Mouse (Mus musculus): ENCODE data around the gene Dpp7. TPM values are rescaled to one million over a fixed set of nuclear protein-coding genes. Genes with fewer than 3 reads are reported as not detected.

The Dpp7 gene
- total and polyA plus RNA-seq, 3 experiments, result 24.6 to 25.9 TPM; not detected in 1

- TF ChIP-seq ZC3H11A (IDR thresholded peaks at IDR 0.05; ENCODE audit: low read depth, low read length), result peak; percentile 55
- TF ChIP-seq USF2 (IDR thresholded peaks at IDR 0.05; ENCODE audit: borderline replicate concordance in 1 of 2, insufficient read depth in 1 of 2, low read depth in 1 of 2, low read length in 2 of 2), result no peak
- peak; percentile 75 for TF ChIP-seq RAD21 (IDR thresholded peaks at IDR 0.05; ENCODE audit: low read depth, low read length)
- TF ChIP-seq SMC3 (IDR thresholded peaks at IDR 0.05; ENCODE audit: low read depth, low read length), result peak; percentile 81
- peak; percentile 65 to 81 (median 66) for TF ChIP-seq CTCF (IDR thresholded peaks at IDR 0.05 in 2 of 3, conservative IDR thresholded peaks at IDR 0.05 in 1 of 3; ENCODE audit: control insufficient read depth in 1 of 3, insufficient read depth in 1 of 3, low read depth in 2 of 3, low read length in 3 of 3, poor library complexity in 1 of 3, severe bottlenecking in 1 of 3)
- 0 out of 2 replicates have a peak, but pooled peaks have one; percentile 30 for TF ChIP-seq HCFC1 (IDR thresholded peaks at IDR 0.05; ENCODE audit: low read depth, low read length)
- no peak for TF ChIP-seq ZKSCAN1 (IDR thresholded peaks at IDR 0.05; ENCODE audit: low read depth, low read length)
- TF ChIP-seq NRF1 (IDR thresholded peaks at IDR 0.05; ENCODE audit: insufficient read depth, low read depth, low read length, poor library complexity, severe bottlenecking), result no peak
- no peak overlapping the region for H3K27ac ChIP-seq (ENCODE audit: control insufficient read depth, low read depth, low read length)
- no peaks in the 10 kb centered on the region for H3K27me3 ChIP-seq (ENCODE audit: control insufficient read depth in 1 of 2, insufficient read depth in 2 of 2, low read length in 2 of 2)
- H3K4me1 ChIP-seq (ENCODE audit: control insufficient read depth in 1 of 2, insufficient read depth in 2 of 2, low read length in 2 of 2), result peaks cover 5 to 21% of the 10 kb centered on the region in 2 experiments
- H3K9me3 ChIP-seq (replicated peaks; ENCODE audit: insufficient read depth, low read length), result no peaks in the 10 kb centered on the region
- no peak overlapping the region for H3K9ac ChIP-seq (ENCODE audit: control insufficient read depth, low read depth, low read length, poor library complexity, severe bottlenecking)
- peak; percentile 77 for DNase-seq (ENCODE audit: low read depth, low spot score)
- peaks cover 13% of the 10 kb centered on the region for H3K79me2 ChIP-seq (ENCODE audit: control insufficient read depth, insufficient read depth, low read length, poor library complexity)
- H3K4me3 ChIP-seq (ENCODE audit: control insufficient read depth in 1 of 2, insufficient read depth in 1 of 2, low read depth in 2 of 2, low read length in 2 of 2), result no peak overlapping the region
- peaks cover 0 to 16% of the 10 kb centered on the region in 2 experiments; a peak in 2 of 4 replicates for H3K36me3 ChIP-seq (ENCODE audit: control insufficient read depth in 1 of 2, insufficient read depth in 2 of 2, low read length in 2 of 2)
These were observed 27.7 kb downstream of the Dpp7 start for GRCm38 (mm10) chr2:25328440-25328839.

- H3K36me3 ChIP-seq (ENCODE audit: control insufficient read depth in 1 of 2, insufficient read depth in 2 of 2, low read length in 2 of 2), result peaks cover 0 to 14% of the 10 kb centered on the region in 2 experiments; a peak in 2 of 4 replicates
- TF ChIP-seq ELF1 (IDR thresholded peaks at IDR 0.05; ENCODE audit: low read depth, low read length) (no peak), UBTF (IDR thresholded peaks at IDR 0.05; ENCODE audit: borderline replicate concordance, insufficient read depth, low read depth, low read length) (no peak), CHD1 (IDR thresholded peaks at IDR 0.05; ENCODE audit: low read depth, low read length) (no peak), RAD21 (IDR thresholded peaks at IDR 0.05; ENCODE audit: low read depth, low read length) (no peak), GATA1 (IDR thresholded peaks at IDR 0.05; ENCODE audit: low read depth, low read length) (no peak), SMC3 (IDR thresholded peaks at IDR 0.05; ENCODE audit: low read depth, low read length) (no peak), ETS1 (IDR thresholded peaks at IDR 0.05; ENCODE audit: low read depth, low read length) (no peak), POLR2A (IDR thresholded peaks at IDR 0.05; ENCODE audit: control insufficient read depth in 1 of 2, insufficient read depth in 1 of 2, low read depth in 1 of 2, low read length in 2 of 2, poor library complexity in 1 of 2) (no peak), MEF2A (IDR thresholded peaks at IDR 0.05; ENCODE audit: extremely low read depth, insufficient replicate concordance, low read depth, low read length, poor library complexity, severe bottlenecking) (no peak), MYC (IDR thresholded peaks at IDR 0.05; ENCODE audit: low read depth, low read length) (no peak), TCF12 (IDR thresholded peaks at IDR 0.05; ENCODE audit: low read depth, low read length) (no peak), TBP (IDR thresholded peaks at IDR 0.05; ENCODE audit: low read depth, low read length) (no peak), POLR2AphosphoS5 (IDR thresholded peaks at IDR 0.05; ENCODE audit: borderline replicate concordance, low read depth, low read length) (no peak), ZC3H11A (IDR thresholded peaks at IDR 0.05; ENCODE audit: low read depth, low read length) (no peak), MAX (IDR thresholded peaks at IDR 0.05; ENCODE audit: low read length) (no peak), NRF1 (IDR thresholded peaks at IDR 0.05; ENCODE audit: insufficient read depth, low read depth, low read length, poor library complexity, severe bottlenecking) (no peak), GABPA (IDR thresholded peaks at IDR 0.05; ENCODE audit: low read depth, low read length) (no peak), ZMIZ1 (IDR thresholded peaks at IDR 0.05; ENCODE audit: low read depth, low read length) (no peak)
- no peaks in the 10 kb centered on the region for H3K79me2 ChIP-seq (ENCODE audit: control insufficient read depth, insufficient read depth, low read length, poor library complexity)
- peaks cover 2 to 19% of the 10 kb centered on the region in 2 experiments; a peak in 3 of 4 replicates for H3K4me1 ChIP-seq (ENCODE audit: control insufficient read depth in 1 of 2, insufficient read depth in 2 of 2, low read length in 2 of 2)
- no peak for DNase-seq (ENCODE audit: low read depth, low spot score)
- H3K9me3 ChIP-seq (replicated peaks; ENCODE audit: insufficient read depth, low read length), result no peaks in the 10 kb centered on the region
- H3K27me3 ChIP-seq (ENCODE audit: control insufficient read depth in 1 of 2, insufficient read depth in 2 of 2, low read length in 2 of 2), result no peaks in the 10 kb centered on the region
- no peak overlapping the region for H3K27ac ChIP-seq (ENCODE audit: control insufficient read depth, low read depth, low read length)
- no peak overlapping the region for H3K9ac ChIP-seq (ENCODE audit: control insufficient read depth, low read depth, low read length, poor library complexity, severe bottlenecking)
- H3K4me3 ChIP-seq (ENCODE audit: control insufficient read depth in 1 of 2, insufficient read depth in 1 of 2, low read depth in 2 of 2, low read length in 2 of 2), result no peak overlapping the region
These were observed 30.1 kb downstream of the Dpp7 start for GRCm38 (mm10) chr2:25326036-25326435.
